Mouse (Mus musculus) layer of hippocampus, adult 8-10 months (tissue): ENCODE data around the gene Armc2. TPM values are rescaled to one million over a fixed set of nuclear protein-coding genes. Genes with fewer than 3 reads are reported as not detected.
A peak's percentile ranks its signal among the peaks of the same experiment; 100 is the strongest.

ENCODE experiments used
- DNase-seq, 2 experiments: peaks; one replicate each; pipeline ENCODE4 v3.0.0; 2022; ENCODE audit warnings: low spot score in 2 of 2
- total RNA-seq, 4 experiments: library from RNA; stranded (reverse); gene quantifications; 2 replicates each; pipeline ENCODE4 v1.2.4; 2022

Armc2 gene
- 10 to 100 TPM in 2 of 4 experiments, 1 to 10 TPM in 2; 8.9 to 12.7 (median 9.7) TPM for total RNA-seq

DNA sequence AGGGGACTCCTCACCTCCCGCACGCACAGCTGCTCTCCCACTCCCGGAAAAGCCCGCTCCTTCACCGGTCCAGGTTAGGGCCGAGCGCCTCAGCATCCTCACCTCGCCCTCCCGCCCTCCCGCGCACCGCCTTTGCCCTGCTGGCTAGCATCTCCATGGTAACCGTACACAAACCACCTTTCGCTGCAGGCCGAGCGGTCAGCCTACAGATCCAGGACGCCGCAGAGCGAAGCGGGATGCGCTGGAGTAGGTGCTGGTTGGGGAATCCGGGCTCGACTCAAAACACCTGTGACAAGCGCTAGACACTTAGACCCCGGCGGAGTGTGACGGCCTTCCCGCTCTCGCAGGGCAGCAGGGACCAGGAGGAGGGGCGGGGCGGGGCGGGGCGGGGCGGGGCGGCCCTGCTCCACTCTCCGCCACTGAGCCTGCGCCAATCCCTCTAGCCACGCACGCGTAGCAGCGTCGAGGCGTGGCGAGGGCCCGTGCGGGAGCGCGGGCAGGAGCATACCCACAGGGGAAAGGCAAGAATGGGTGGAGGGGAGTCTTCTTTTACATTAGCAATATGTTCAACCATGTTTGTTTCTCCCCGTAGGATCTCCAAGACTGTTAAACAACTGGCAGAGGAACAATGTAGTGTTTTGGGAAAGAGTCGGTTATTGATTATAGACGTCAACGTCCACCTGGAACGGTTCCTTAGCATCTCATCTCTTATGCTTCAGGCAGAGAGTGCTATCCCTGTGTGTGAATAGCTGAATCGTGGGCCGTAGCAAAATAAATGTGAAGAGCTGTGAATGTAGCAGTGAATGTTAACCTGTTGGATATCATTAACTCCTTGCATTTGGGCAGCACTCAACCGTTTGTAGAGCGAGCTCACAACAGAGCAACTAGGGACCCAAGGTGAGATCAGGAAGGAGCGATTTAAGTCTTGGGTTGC, at the start of gene Armc2:
Armc2 (minus strand) TSS at position 427 of the 934 bp plus-strand sequence.
- DNase-seq = peak; percentile 49 to 63

DNA sequence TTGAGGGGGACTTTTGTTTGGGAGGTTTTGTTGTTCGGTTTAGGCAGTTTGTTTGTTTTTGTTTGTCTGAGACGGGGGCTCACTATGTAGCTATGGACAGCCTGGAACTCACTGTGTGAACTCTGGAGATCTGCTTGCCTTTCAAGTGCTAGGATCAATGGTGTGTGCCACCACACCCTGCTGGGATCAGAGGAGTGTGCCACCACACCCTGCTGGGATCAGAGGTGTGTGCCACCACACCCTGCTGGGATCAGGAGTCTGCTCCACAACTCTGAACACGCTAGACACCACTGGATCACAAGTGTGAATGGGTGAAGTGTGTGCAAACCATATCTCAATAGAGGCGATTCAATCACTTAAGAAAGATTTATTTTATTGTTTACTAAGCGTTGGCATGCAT, 46.2 kb upstream of the Armc2 start:
- no peak for DNase-seq

- DNase-seq = no peak
These were observed 41.3 kb upstream of the Armc2 start for GRCm38 (mm10) chr10:42059522-42059921.

DNA sequence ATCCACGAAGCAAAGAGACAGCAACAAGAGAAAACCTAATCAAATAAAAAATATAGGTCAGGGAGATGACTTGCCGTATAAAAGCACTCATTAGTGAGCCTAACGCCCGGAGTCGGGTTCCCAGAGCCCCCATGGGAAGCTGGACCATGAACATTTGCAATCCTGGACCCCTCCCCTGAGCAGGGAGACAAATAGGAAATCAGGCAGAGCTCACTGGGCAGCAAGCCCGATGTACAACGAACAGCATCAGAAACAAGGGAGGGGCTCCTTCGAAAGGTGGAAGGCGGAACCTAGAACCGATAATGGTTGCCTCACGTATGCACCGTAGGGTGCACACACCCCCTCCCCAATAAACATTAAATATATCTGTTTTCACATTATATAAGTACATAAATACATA, 39.5 kb upstream of the Armc2 start:
- DNase-seq = no peak

DNA sequence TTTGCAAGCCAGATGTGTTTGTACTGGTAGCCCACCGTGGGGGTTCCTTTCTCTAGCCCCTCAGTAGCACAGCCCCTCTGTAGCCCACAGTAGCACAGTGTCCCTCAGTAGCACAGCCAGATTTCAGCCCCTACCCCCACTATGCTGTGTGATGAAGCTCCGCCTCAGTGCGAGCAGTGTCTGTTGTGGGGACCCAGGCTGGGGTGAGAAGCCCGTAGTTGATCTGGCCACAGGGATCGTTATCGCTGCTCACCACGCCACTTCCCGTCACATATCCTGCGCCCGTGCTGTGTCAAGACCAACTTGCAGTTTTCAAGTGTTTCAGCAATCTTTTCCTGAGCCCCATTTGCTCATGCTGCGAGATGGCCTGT, 39.0 kb upstream of the Armc2 start:
- no peak for DNase-seq

GRCm38 (mm10) chr10:42056486-42057230, 38.4 kb upstream of the Armc2 start:
- DNase-seq = no peak

DNA sequence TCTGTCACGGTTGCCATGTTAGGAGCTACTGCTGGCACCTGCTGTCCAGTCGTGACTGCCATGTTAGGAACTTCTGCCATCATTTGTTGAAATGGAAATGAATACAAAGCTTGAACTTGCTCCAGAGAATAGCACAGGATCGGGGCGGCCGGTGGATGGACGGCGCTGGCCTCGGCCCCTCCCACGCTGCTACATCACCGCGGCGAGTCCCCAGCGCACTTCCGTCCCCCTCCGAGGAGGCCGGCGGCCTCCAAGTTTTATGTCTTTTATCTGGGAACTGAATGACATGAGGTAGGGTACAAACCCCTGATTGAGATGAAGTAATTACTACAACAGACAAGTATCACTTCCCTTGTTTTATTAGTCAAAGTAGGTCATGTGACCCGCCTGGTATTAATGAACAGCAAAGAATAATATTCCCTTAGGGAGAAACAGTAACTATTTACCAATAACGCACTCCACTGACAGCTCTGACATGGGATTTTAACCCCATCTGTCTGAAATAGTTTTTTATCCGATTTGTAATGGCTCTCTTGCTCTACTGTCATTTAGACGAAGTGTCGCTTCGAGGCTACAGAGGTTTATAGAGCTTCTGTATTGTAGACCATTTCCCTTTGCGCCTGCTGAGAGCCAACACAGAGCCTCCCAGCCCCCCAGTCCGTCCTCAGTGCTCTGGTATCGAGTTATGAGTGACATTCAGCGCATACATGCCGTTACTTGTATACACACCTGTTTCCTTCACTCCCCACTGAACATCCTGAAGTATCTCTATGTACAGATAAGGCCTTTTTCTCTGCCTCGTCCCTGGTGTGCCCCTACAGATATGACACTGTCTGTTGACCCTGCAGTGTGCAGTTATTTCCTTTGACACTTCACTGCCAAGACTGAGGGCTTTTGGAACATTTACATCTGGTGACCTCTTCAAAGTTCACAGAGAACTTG, 37.3 kb upstream of the Armc2 start:
- DNase-seq = no peak

DNA sequence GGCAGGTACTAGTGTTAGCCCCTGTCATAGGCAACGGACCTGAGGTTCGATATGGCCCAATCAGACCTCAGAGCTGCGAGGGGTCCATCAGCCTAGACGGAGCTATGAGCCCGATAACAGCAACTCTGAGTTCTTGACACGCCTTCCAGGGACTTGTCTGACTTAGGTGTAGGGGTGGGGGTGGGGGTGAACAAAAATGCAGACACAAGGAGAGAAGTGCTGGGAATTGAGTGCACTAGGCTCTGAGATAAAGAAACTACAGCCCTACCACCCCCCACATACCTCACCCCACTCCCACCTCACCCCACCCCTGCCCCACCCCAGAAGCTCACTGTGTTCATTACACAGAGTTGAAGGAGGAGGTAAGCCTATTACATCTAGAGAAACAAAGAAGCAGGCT, 32.8 kb upstream of the Armc2 start:
- DNase-seq = no peak

DNA sequence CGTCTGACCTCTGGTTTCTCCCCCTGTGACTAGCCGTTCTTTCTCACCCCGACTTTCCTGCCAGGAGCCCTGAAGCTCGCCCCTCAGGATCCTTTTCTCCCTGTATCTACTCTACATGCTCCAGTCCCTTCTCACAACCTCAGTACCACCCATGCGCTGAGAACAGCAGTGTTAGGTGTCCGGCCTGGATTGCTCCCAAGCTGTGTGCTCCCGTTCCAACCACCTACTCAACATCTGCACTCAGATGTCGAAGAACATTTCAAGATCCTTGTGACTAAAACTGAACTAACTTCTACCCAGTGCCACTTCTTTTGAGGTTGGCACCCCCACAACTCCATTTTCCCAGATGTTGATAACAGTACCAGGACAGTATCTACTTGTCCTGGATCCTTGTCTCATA, 30.4 kb upstream of the Armc2 start:
- no peak for DNase-seq

DNA sequence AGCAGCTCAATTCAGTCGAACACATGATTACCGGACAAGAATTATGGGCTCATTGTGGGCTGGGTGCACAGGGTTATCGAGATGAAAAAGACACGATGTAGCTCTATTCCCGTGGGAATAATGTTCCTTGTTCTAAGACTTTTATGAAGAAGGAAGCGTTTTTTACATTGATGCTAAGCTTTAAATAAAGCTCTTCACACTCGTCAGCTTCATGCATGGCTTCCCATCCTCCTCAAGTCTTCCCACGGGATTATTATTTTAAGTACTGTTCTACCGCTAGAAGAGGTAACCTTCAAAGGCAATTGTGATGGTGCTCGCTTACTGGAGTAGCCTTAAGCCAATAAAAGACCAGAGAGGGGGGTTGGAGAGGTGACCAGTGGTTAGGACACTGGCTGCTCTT, 26.3 kb upstream of the Armc2 start:
- no peak for DNase-seq

DNA sequence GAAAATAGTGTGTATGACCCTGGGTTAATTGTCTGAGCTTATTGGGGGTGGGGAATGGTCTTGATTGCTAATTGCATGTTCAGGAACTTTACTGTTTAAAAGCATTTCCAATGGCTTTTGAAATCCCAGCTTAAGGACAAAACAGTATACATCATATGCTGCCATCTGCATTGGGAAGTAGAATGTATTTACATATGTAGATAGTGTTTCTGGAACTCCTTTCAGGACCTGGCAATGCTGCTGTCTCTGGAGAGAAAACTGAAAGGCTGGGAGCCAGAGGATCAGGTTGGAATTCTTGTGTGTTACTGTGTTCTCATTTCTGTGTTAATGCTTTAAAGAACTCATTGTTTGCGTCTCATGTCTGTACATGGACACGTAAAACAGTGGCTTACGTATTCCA, 25.1 kb upstream of the Armc2 start:
- DNase-seq = no peak

DNA sequence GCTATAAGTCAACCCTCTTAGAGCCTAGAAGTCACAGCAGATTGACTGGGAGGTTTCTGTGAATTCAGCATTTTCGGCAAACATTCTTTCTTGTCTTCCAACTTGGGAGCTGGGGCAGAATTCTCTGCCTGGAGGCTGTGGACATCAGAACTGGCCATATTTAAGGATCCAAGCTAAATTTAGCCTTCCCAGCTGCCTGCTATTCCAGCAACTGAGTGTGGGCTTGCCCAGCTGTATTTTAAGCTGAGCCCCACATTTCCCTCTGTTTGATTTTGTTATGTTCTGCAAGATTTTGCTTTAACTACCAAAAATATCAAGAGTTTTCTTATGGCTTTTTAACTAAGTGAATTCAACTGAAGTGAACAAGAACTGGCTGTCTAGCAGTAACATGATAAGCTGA, 24.6 kb upstream of the Armc2 start:
- DNase-seq = no peak

DNA sequence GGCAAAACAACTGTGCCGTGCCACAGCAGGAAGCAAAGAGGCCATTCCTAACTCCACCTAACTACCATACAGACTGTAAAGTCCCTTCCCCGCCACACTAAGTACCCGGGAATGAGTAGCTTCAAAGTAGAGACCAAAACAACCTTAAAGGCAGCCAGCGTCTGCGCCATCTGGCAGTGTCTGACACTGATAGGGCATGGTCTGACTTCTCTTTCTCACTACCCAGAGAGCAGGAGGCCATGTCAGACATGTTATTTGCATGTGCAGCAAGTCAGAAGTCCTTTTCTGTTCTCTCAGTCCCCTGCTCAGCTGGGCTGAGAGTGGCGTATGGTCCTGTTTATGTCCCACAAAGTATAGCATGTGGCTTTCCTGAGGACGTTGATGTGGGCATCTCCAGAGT, 23.8 kb upstream of the Armc2 start:
- no peak for DNase-seq

DNA sequence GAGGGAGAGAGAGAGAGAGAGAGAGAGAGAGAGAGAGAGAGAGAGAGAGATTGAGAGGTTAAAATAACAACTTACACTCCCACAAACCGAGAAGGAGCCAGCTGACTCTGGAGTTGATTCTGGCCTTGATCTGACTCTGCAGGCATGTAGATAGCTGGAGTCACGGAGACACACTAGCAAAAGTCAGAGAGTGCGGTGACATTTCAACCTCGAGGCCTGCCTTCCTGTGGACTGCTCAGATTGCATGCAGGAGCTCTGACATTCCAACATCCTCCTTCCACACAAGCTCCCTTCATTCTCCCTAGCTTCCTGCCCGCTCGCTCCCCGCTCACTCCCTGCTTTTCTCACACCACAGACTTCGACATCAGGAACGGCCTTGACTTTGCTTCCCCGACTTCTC, 20.3 kb upstream of the Armc2 start:
- no peak for DNase-seq

GRCm38 (mm10) chr10:42037301-42037870, 19.1 kb upstream of the Armc2 start:
- no peak for DNase-seq

DNA sequence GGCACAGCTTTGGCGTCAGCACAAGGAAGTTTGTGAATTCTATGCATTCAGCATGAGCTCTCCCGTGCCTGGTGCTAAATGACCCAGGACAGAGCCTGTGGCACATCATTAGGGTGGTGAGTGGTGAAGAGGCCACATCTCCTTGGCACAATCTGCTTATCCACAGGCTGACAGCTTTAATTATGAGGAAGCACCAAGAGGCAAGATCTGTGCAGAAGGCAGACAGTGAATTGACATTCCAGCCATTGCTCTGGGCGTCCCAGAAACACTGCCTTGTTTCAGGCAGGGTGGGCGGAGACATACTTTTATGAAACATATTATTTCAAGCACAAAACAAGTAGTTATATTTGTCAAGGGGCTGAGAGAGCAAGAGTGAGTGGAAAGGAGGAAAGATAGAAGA, 18.6 kb upstream of the Armc2 start:
- no peak for DNase-seq

DNA sequence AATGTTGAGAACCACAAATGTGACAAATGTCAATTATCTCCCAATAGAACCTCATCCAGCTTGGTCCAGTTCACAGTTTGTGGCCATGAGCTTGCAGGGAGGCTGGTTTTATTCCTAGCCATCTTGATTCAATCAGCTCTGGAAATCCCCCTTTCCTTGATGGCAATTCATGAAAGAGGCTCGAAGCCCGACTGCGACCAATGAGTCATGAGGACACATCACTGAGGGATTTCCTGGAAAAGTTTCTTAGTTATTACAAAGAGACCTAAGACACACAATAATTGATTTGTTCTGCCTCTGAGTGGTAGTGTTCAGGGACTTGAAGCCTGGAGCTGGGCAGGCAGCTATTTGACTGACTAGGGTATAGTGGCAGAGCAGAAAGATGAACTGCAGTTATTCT, 15.3 kb upstream of the Armc2 start:
- DNase-seq = no peak

- peak; percentile 71 to 78 for DNase-seq
These were observed 12.8 kb upstream of the Armc2 start for GRCm38 (mm10) chr10:42031021-42031420.

GRCm38 (mm10) chr10:42029502-42029901, 11.3 kb upstream of the Armc2 start:
- DNase-seq = no peak

- DNase-seq = no peak
These were observed 9.1 kb upstream of the Armc2 start for GRCm38 (mm10) chr10:42027337-42027736.

DNA sequence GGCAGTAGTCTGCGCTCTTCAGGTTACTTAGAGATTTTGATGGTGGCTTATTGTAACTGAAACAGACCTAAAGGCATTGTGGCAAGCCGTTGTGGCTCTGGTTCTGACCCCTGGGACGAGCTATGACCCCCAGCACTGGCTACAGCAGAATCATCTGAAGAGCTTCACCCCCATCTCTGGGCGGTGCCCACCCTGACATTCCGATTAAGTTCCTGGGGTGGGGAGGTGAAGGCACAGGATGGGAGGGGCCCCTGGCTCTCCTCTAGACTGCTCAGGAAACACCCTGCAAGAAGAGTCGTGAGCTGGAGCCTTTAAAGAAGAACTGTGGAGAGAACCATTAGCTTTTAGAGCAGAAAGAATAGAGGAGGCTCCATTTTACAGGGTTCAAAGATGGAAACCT, 6.2 kb upstream of the Armc2 start:
- no peak for DNase-seq
